Mouse (Mus musculus) heart, embryonic 16.5 days (tissue): Measurements from ENCODE around the gene Med10. TPM values are rescaled to one million over a fixed set of nuclear protein-coding genes. Genes with fewer than 3 reads are reported as not detected.

ENCODE experiments used
- ATAC-seq: fragments of 200-750 bp; cut with Nextera tagmentation; replicated peaks from 2 replicates; pipeline ENCODE4 v1.8.0; 2017; ENCODE audit warnings: moderate number of reproducible peaks; ENCODE audit not compliant: insufficient read depth, low FRiP score; ENCODE audit errors: extremely low read depth
- H3K27ac ChIP-seq: fragments of 300-500 bp; sonication (generic); 2 replicates; pipeline ENCODE4 v1.5.1; 2014; ENCODE audit warnings: mild to moderate bottlenecking, low read length, control low read depth, moderate library complexity
- H3K27me3 ChIP-seq: fragments of 300-500 bp; sonication (generic); 2 replicates; pipeline ENCODE4 v1.6.1; 2014; ENCODE audit warnings: low read length, mixed read lengths; ENCODE audit not compliant: control insufficient read depth, insufficient read depth
- H3K36me3 ChIP-seq: fragments of 300-500 bp; sonication (generic); 2 replicates; pipeline ENCODE4 v1.6.1; 2014; ENCODE audit not compliant: control insufficient read depth, insufficient read depth
- H3K4me1 ChIP-seq: fragments of 300-500 bp; sonication (generic); 2 replicates; pipeline ENCODE4 v1.6.1; 2014; ENCODE audit warnings: low read length, mixed read lengths; ENCODE audit not compliant: control insufficient read depth, insufficient read depth
- H3K4me2 ChIP-seq: fragments of 300-500 bp; sonication (generic); 2 replicates; pipeline ENCODE4 v1.6.1; 2014; ENCODE audit warnings: low read depth, mild to moderate bottlenecking, control low read depth, low read length
- H3K4me3 ChIP-seq: fragments of 300-500 bp; sonication (generic); 2 replicates; pipeline ENCODE4 v1.5.1; 2014; ENCODE audit warnings: mild to moderate bottlenecking, control low read depth, low read length
- H3K9ac ChIP-seq: fragments of 300-500 bp; sonication (generic); 2 replicates; pipeline ENCODE4 v1.6.1; 2014; ENCODE audit warnings: low read length, control low read depth
- H3K9me3 ChIP-seq: fragments of 300-500 bp; sonication (generic); replicated peaks from 2 replicates; pipeline ENCODE4 v1.6.1; 2016; ENCODE audit warnings: low read length; ENCODE audit not compliant: control insufficient read depth
- WGBS: fragments of 180-500 bp; shearing (Covaris S2); extraction: QIAGEN DNeasy Blood & Tissue Kit; methylation state at CpG from one replicate; pipeline ENCODE4 v1.1.7; 2014; 5-methylcytosine and 5-hydroxymethylcytosine counted together
- polyA plus RNA-seq: library from polyadenylated mRNA; unstranded; fragments of >200 nt; fragmentation: Nextera tagmentation; extraction: Ambion mirVana; gene quantifications from 2 replicates; pipeline ENCODE4 v1.2.1, GENCODE M21; 2015

Med10 gene
- polyA plus RNA-seq, 1 experiment from 2014 or later, result 106 TPM

DNA sequence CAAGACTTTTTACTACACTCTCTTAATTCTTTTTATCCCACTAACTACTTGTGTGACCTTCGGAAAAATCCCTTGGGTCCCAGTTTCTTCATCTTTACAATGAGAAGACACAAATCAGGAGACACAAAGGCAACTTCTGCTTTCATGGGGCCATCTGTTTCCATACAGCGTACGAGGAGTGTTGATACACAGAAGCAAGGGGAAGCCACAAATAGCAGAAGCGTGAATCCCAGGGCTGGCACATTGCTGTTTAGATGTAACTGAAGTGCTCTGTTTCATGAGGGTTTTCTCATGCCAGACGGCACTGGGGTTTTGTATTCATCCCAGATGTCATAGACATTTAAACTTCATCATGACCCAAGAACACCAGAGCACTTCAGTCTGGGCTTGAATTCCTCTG lies 13.5 kb upstream of the Med10 start:
- Histone ChIP-seq H3K9ac (no peak overlapping the region), H3K4me1 (no peaks in the 10 kb centered on the region), H3K27me3 (no peaks in the 10 kb centered on the region), H3K9me3 (no peaks in the 10 kb centered on the region), H3K4me3 (no peak overlapping the region), H3K36me3 (no peaks in the 10 kb centered on the region), H3K27ac (no peak overlapping the region), H3K4me2 (no peak overlapping the region)
- 75% methylated on average over 5 of the region's 5 CpGs for WGBS
- ATAC-seq, result no peak

DNA sequence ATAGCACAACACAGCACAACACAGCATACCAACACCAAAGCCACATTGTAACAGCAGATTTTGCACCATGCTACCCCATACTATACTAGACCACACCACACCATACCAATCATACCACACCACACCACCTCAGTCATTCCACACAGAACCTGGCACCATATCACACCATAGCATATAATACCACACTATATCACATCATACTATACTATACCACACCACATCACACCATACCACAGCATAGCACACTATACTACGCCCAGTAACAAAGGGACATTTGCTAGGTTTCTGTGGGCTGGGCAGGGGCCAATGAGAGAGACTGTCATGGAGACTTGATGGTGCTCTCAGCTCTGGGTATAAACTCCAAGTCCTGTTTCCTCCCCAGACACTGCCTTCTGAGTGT lies 10.4 kb upstream of the Med10 start:
- H3K27me3 ChIP-seq, result no peaks in the 10 kb centered on the region
- H3K9ac ChIP-seq, result no peak overlapping the region
- H3K4me3 ChIP-seq, result no peak overlapping the region
- no peaks in the 10 kb centered on the region for H3K4me1 ChIP-seq
- no peaks in the 10 kb centered on the region for H3K36me3 ChIP-seq
- H3K4me2 ChIP-seq, result no peak overlapping the region
- no peaks in the 10 kb centered on the region for H3K9me3 ChIP-seq
- no peak overlapping the region for H3K27ac ChIP-seq
- 75% methylated on average over 1 of the region's 1 CpGs for WGBS
- no peak for ATAC-seq

DNA sequence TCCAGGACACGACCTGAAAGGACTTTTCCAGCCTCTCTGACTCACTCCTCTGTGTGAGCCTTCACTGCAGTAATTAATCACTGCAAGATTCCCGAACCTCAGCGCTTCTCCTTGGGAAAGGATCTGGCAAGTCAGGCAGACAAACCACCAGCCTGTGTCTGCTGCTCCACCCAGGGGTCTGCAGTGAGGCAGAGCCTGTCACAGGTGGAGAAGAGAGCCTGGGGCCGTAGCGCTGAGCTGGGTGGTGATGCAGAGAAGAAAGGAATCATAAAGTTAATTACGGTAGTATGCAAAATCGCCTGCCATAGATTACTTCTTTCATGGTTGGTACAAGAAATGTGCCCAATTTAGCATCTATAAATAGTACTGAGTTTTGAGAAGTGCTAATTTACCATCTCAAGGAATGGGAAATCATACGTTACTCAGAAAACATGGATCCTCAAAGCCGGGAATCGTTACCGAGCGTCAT lies 9.6 kb upstream of the Med10 start:
- Histone ChIP-seq H3K27me3 (no peaks in the 10 kb centered on the region), H3K27ac (no peak overlapping the region), H3K36me3 (no peaks in the 10 kb centered on the region), H3K9ac (no peak overlapping the region), H3K9me3 (no peaks in the 10 kb centered on the region), H3K4me3 (no peak overlapping the region), H3K4me1 (no peaks in the 10 kb centered on the region), H3K4me2 (no peak overlapping the region)
- WGBS, result 62% methylated on average over 12 of the region's 12 CpGs
- ATAC-seq, result no peak

DNA sequence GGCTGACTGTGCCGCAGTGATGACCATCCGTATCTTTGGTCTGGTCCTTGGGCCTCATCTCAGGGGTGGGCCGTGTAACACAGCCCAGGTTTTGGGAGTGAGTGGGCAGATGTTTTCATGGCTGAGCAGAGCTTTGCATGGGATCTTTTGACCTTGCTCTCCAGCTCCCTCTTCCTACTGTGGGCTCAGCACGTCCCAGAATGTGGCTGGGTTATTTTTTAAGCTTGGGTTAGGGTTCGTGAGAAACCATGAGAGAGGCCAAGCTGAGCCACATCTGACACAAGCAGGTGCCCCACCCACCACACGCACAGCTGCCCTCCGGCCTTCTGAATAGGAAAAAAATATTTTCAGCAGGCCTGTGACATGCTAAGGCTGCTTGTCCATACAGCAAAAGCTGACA lies 7.4 kb upstream of the Med10 start:
- Histone ChIP-seq H3K27me3 (no peaks in the 10 kb centered on the region), H3K4me1 (no peaks in the 10 kb centered on the region), H3K36me3 (no peaks in the 10 kb centered on the region), H3K27ac (no peak overlapping the region), H3K4me2 (no peak overlapping the region), H3K9me3 (no peaks in the 10 kb centered on the region), H3K4me3 (no peak overlapping the region), H3K9ac (no peak overlapping the region)
- no peak for ATAC-seq
- 63% methylated on average over 7 of the region's 7 CpGs for WGBS

DNA sequence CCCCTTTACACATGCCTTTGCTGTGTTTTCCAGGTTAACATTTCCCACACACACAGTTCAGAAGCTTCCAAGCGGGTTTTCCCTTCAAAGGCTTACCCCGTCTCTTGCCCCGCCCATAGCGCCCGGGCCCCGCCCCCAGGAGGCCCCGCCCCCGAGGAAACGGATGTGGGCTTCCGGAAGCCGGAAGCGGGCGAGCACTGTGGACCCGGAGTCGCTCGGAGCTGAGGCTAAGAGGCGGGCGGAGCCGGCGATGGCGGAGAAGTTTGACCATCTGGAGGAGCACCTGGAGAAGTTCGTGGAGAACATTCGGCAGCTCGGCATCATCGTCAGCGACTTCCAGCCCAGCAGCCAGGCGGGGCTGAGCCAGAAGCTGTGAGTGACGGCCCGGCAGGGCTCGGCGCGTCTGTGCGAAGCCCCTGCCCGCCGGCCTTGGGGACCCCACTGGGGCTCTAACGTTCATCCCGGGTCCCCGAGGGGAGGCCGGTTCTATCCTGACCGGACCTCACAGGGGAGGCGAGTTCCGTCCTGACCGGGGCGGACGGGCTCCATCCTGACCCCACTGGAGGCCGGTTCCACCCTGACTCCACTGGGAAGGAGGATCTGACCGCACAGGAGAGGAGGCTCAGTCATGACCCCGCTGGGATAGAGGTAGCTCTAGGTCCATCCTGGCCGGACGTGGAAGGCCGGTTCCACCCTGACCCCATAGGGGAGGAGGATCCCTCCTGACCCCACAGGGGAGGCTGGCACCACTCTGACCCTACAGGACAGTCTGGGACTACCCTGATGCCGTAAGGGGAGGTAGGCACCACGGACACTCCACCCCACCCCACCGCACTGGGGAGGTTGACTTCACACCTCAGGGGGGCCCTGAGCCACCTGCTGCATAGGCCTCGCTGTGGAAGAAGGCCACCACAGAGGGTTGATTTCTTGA lies 7.8 kb downstream of the Med10 start:
- Histone ChIP-seq H3K9ac (peak overlapping the region; percentile 94), H3K27ac (peak overlapping the region; percentile 59; the same call in 1 of the 2 replicates), H3K9me3 (no peaks in the 10 kb centered on the region), H3K27me3 (no peaks in the 10 kb centered on the region), H3K4me1 (peaks cover 19% of the 10 kb centered on the region), H3K4me2 (peak overlapping the region; percentile 99), H3K4me3 (peak overlapping the region; percentile 98), H3K36me3 (peaks cover 23% of the 10 kb centered on the region)
- WGBS, result under 1% methylated on average over 55 of the region's 55 CpGs
- peak; percentile 95 for ATAC-seq

DNA sequence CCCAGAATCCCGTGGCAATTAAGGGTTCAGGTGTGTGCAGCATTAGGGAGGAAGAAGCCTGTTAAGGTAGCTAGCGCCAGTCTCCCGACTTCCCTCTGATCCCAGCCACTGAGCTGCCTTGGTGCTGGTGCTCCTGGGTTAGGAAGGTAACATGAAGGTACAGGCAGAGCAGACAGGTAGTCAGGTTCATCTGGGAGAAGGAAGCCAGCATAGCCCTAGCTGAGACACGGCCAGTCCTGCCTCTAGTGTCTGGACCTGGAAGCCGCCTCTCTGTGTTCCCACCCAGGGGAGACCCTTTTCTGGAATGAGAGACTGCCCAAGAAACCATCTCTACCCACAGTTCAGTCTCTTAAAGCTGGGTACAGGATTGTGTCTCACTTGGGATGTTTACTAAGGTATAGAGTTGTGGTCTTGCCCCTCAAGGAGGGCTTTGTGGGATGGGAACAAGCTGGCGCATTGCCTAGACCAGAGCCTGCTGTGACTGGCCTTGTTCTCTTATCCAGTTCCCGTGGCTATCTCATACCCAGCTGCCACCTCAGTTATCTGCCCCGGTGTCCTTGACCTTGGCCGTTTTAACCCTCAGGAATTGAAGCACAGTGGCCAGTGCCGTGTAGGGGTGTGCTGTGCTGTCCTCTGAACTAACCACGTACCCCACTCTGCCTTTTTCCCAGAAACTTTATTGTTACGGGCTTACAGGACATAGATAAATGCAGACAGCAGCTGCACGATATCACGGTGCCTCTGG lies 8.9 kb downstream of the Med10 start:
- H3K27ac ChIP-seq, result no peak overlapping the region
- peak overlapping the region; percentile 99 for H3K4me2 ChIP-seq
- H3K9ac ChIP-seq, result 0 out of 2 replicates have a peak overlapping the region, but pooled peaks have one; percentile 2
- H3K36me3 ChIP-seq, result peaks cover 33% of the 10 kb centered on the region
- H3K27me3 ChIP-seq, result no peaks in the 10 kb centered on the region
- H3K4me3 ChIP-seq, result peak overlapping the region; percentile 98
- no peaks in the 10 kb centered on the region for H3K9me3 ChIP-seq
- H3K4me1 ChIP-seq, result peaks cover 19% of the 10 kb centered on the region
- 67% methylated on average over 14 of the region's 14 CpGs for WGBS
- 0 out of 2 replicates have a peak, but pooled peaks have one; percentile 25 for ATAC-seq

DNA sequence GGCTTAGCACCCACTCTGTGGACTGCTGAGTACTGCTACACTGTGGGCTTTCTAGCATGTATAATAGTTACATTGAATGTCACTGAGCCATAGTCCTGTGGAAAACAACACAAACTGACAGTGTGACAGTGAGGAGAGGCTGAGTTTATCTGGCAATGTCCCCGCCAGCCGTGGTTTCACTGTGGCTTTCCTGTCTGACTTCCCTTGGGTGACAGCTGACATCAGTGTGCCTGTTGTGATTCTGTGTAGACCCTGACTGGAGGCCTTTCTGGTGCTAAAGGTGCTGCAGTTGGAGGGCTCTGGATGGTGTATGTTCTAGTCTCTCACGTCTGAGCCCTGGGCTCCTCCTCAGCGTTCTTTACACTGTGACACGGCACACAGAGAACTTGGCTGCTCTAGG lies 11.7 kb downstream of the Med10 start:
- Histone ChIP-seq H3K9ac (no peak overlapping the region), H3K9me3 (no peaks in the 10 kb centered on the region), H3K4me2 (no peak overlapping the region), H3K27ac (no peak overlapping the region), H3K4me3 (no peak overlapping the region), H3K36me3 (peaks cover 42% of the 10 kb centered on the region), H3K27me3 (no peaks in the 10 kb centered on the region), H3K4me1 (peaks cover 19% of the 10 kb centered on the region)
- WGBS, result 82% methylated on average over 5 of the region's 5 CpGs
- no peak for ATAC-seq

DNA sequence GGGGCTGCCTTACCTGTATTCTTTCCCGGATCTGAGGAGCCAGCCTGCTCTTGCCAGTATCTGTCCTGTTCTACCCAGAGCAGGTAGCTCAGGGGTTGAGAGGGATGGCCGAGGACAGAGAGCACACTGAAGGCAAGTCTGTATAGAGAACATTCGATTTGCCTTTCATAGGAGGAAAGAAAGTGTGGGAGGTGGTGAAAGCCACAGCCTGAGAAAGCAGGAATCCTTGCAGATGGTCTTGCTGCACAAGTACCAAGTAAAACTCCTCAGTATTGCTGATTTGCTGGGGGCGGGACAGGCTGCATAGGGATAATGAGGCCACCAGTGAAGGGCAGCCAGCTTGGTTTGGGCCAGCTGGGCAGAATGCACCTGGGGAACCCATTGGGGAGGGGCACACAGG lies 16.1 kb downstream of the Med10 start:
- Histone ChIP-seq H3K4me2 (no peak overlapping the region), H3K4me3 (no peak overlapping the region), H3K9me3 (no peaks in the 10 kb centered on the region), H3K27ac (no peak overlapping the region), H3K4me1 (no peaks in the 10 kb centered on the region), H3K36me3 (peaks cover 34% of the 10 kb centered on the region), H3K9ac (no peak overlapping the region), H3K27me3 (no peaks in the 10 kb centered on the region)
- no peak for ATAC-seq
- 83% methylated on average over 4 of the region's 4 CpGs for WGBS
